Mouse (Mus musculus) heart, adult 11 months (tissue): ENCODE data around the gene Rims1.

Experiments used
- DNase-seq: peaks from one replicate; pipeline ENCODE4 v3.0.0; 2022

The Rims1 gene

GRCm38 (mm10) chr1:22579470-22579869 lies 226.3 kb downstream of the Rims1 start:
- DNase-seq: no peak

- DNase-seq: no peak
Measured at GRCm38 (mm10) chr1:22572720-22573119, 233.1 kb downstream of the Rims1 start.

- DNase-seq: no peak
Measured at GRCm38 (mm10) chr1:22546273-22546672, 259.5 kb downstream of the Rims1 start.

- DNase-seq: no peak
Measured at GRCm38 (mm10) chr1:22538129-22538528, 267.7 kb downstream of the Rims1 start.

- DNase-seq: no peak
Measured at GRCm38 (mm10) chr1:22536776-22537175, 269.0 kb downstream of the Rims1 start.

GRCm38 (mm10) chr1:22535049-22535448 lies 270.7 kb downstream of the Rims1 start:
- DNase-seq: no peak

GRCm38 (mm10) chr1:22533146-22534096 lies 272.4 kb downstream of the Rims1 start:
- DNase-seq: peak; percentile 78

- DNase-seq: no peak
Measured at GRCm38 (mm10) chr1:22515103-22515502, 290.7 kb downstream of the Rims1 start.

GRCm38 (mm10) chr1:22512421-22512820 lies 293.4 kb downstream of the Rims1 start:
- DNase-seq: no peak

- DNase-seq: no peak
Measured at GRCm38 (mm10) chr1:22511614-22512013, 294.2 kb downstream of the Rims1 start.

- DNase-seq: peak; percentile 64
Measured at GRCm38 (mm10) chr1:22508735-22509615, 296.8 kb downstream of the Rims1 start.

GRCm38 (mm10) chr1:22487270-22487864 lies 318.4 kb downstream of the Rims1 start:
- no peak for DNase-seq

- DNase-seq: no peak
Measured at GRCm38 (mm10) chr1:22476220-22476619, 329.6 kb downstream of the Rims1 start.

- DNase-seq: no peak
Measured at GRCm38 (mm10) chr1:22467033-22467432, 338.8 kb downstream of the Rims1 start.

GRCm38 (mm10) chr1:22466597-22466996 lies 339.2 kb downstream of the Rims1 start:
- no peak for DNase-seq

- DNase-seq: no peak
Measured at GRCm38 (mm10) chr1:22424020-22424419, 381.8 kb downstream of the Rims1 start.

- DNase-seq: no peak
Measured at GRCm38 (mm10) chr1:22422102-22422501, 383.7 kb downstream of the Rims1 start.

GRCm38 (mm10) chr1:22410173-22410572 lies 395.6 kb downstream of the Rims1 start:
- DNase-seq: no peak

- no peak for DNase-seq
Measured at GRCm38 (mm10) chr1:22386361-22386760, 419.4 kb downstream of the Rims1 start.

- no peak for DNase-seq
Measured at GRCm38 (mm10) chr1:22377652-22378051, 428.1 kb downstream of the Rims1 start.

GRCm38 (mm10) chr1:22377062-22377461 lies 428.7 kb downstream of the Rims1 start:
- DNase-seq: no peak

- no peak for DNase-seq
Measured at GRCm38 (mm10) chr1:22356209-22356608, 449.6 kb downstream of the Rims1 start.

- DNase-seq: no peak
Measured at GRCm38 (mm10) chr1:22353687-22354086, 452.1 kb downstream of the Rims1 start.
